Mouse (Mus musculus): Measurements from ENCODE around the gene Galnt9.

Gene Galnt9

GRCm38 (mm10) chr5:110628156-110628555 is 84.0 kb downstream of the Galnt9 start:
- no peak for DNase-seq (ENCODE audit: low read depth, low spot score)

DNA sequence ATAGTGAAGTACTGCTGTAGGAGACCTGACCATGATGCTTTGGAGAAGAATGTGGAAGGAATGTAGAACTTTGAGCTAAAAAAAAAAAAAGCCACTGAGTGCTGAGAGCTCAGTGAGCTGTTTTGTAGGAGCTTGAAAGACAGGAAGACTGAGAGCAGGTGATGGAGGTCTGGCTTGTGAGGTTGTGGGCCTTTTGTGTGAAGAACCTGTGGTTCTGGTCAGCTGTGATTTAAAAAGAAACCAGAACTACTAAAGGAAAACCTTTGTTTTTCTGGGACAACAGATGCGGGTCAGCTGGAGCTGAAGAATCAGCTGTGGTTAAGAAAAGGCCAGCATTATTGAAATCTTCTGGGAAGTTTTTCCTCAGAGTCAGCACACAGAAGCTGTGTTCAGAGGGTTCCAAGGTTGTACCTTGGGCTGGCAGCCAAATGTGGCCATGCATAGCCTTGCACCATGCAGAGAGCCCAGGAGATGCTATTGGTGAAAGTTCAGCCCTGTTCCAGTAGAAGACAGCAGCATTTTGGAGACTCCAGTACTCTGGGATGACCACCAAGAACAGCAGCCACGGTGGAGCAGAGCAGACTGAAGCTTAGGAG is 85.5 kb downstream of the Galnt9 start:
- DNase-seq (ENCODE audit: low read depth, low spot score) = no peak

GRCm38 (mm10) chr5:110635951-110636707 is 92.0 kb downstream of the Galnt9 start:
- peak; percentile 47 for DNase-seq (ENCODE audit: low read depth, low spot score)

DNA sequence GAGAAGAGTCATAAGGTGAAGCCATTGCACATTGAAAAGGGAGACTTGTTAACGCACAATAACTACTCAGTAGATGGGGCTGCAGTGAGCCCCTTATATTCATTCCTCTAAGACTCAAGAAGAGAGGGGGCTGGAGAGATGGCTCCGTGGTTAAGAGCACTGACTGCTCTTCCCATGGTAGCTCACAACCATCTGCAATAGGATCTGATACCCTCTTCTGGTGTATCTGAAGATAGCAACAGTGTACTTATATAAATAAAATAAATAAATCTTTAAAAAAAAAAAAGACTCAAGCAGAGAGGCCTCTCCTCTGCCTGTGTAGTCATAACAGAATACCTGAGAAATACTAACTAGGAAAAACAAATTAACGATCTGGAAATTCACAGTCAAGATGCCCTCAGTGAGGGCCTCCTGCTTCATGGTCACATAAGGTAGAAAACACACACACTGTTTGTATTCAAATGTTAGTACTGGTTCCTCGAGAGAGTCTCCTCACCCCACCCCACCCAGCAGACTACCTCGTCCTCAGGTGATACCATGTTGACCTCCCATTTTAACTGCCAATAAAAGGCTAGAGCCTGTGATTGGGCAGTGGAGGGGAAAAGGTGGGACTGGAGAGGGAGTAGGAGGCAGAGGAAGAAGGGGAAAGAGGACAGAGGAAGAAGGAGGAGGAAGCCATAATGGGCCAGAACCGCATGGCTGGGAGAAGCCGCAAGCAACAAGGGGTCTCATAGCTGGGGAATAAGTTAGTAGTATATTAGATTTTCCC is 94.3 kb downstream of the Galnt9 start:
- DNase-seq (ENCODE audit: low read depth, low spot score) = peak; percentile 32

GRCm38 (mm10) chr5:110639459-110639858 is 95.3 kb downstream of the Galnt9 start:
- peak; percentile 88 for DNase-seq (ENCODE audit: low read depth, low spot score)

DNA sequence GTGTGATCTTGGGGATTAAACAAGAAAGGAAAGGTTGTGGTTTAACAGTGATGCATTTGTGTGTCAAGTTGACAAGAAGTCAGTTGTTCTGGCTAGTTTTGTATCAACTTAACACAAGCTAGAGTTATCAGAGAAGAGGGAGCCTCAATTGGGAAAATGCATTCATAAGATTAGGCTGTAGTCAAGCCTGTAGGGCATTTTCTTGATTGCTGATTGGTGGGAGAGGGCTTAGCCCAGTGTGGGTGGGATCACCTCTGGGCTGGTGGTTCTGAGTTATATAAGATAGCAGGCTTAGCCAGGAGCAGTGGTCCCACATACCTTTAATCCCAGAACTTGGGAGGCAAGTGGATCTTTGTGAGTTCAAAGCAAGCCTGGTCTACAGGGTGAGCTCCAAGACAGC is 102.2 kb downstream of the Galnt9 start:
- DNase-seq (ENCODE audit: low read depth, low spot score) = no peak

GRCm38 (mm10) chr5:110652719-110653648 is 108.8 kb downstream of the Galnt9 start, which contains the start of the genes Noc4l and Ddx51:
Noc4l (minus strand) TSS chr5:110653417.
Ddx51 (plus strand) TSS chr5:110653451.
- peak; percentile 94 for DNase-seq (ENCODE audit: low read depth, low spot score)

- no peak for DNase-seq (ENCODE audit: low read depth, low spot score)
Observed at GRCm38 (mm10) chr5:110653686-110654085, 109.5 kb downstream of the Galnt9 start.

DNA sequence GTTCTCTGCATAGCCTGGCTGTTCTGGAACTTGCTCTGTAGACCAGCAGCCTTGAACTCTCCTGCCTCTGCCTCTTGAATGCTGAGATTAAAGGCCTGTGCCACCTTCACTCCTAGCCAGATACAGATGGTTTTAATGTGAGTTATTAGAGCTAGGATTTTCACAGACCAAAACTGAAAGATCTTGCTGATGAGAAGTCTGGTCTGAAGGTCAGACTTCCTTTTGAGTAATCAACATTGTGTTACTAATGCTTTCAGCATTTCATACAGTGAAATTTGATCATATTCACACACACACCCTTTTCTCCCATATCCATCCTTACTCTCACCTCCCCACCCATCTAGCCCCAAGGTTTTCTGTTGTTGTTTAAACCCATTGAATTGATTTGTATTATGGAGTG is 115.5 kb downstream of the Galnt9 start:
- no peak for DNase-seq (ENCODE audit: low read depth, low spot score)

DNA sequence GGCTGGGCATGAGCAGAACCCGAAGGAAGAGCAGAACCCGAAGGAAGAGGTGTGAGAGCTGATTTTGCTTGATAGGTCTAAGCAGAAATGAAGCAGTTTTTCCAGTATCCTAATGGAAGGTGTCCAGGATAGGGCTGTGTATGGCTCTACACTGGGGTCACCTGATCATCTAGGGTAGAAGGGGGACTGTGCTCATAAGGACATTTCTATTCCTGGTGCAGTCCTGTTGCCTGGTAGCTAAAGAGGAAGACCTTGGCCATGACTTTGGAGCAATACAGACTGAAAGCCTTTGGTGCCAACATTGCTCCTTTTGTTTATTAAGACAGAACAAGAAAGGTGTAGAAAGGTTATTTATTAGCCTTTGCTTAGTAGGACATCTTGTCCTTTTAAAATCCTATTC is 119.9 kb downstream of the Galnt9 start:
- DNase-seq (ENCODE audit: low read depth, low spot score) = no peak

DNA sequence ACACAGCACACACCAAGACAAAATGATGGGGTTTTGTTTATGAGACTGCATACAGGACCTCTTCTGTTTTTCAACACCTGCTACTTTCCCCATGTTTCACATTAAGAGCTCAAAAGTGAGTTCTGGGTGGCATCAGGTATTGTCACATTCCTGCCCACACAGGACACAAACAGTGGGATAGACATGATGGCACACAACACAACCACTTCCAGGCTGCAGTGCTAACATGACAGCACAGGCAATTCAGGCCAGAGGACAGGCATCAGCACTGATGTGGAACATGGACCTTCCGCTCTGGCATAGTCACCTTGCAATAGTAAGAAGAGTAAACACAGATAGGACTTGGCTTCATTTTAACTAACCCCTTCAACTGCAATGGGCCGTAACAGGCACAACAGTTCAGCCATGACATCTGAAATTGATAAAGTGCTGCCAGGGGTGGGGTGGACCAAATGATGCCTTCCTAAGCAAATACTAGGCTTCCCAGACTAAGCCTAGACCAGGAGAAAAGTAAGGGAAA is 120.7 kb downstream of the Galnt9 start:
- DNase-seq (ENCODE audit: low read depth, low spot score) = no peak

DNA sequence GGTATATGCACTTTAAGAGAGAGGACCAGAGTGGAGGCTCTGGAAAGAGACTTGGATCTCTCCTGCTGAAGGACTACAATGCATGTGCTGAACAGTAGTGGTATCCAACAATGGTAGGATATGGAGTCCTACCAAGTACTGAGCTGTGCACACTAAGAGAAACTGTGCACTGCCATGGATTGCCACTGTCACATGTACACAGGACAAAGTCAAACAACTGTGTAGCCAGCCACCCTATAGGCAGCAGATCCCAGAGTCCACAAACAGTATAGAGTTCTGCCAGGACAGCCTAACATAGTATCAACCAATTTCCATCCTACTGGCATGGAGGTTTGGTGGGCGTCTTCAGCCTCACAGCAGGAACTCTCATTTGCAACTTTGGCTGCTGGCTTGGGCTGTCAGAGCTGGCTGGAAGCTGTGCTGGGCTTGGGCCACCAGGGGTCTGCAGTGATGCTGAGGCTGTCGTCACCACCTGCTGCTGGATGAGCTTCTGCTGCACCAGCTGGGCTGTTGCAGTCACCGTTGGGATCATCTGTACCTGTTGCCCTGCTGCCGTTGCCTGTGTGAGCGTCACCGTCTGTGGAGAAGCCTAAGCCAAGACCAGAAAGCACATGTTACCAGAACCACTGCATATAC is 121.4 kb downstream of the Galnt9 start:
- DNase-seq (ENCODE audit: low read depth, low spot score) = peak; percentile 58
